Mouse (Mus musculus): ENCODE measurements at regions not wholly inside any gene's neighbourhood (a gene's known extent, or its start where the extent isn't known, plus 50 kb on each side); places are given as distances from the start of the nearest gene placed in this dataset.

DNA sequence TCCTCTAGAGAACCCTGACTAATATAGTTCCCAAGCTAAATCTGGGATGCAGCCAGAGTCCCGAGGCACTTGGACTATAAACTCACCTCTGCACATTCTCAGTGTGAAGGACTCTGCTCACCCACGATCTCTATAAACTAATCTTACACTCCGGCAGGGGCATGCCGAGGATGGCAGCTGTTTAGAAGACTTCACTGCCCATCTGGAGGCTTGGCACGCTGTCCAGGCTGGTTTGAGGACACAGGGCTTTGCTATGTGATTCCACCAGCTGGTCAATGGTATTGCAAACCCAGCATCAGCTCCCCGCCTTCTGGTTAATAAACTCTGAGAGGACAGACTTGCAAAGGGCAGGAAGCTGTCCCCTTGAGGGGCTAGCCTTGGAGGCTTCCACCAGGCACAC, 153.3 kb upstream of the Irx3 start:
- TF ChIP-seq TCF3 (IDR thresholded peaks at IDR 0.05; ENCODE audit: insufficient read length, low read depth) (no peak), POLR2A (IDR thresholded peaks at IDR 0.05; ENCODE audit: insufficient read length, low read depth) (no peak), TCF12 (IDR thresholded peaks at IDR 0.05; ENCODE audit: insufficient read depth, poor library complexity, severe bottlenecking) (peak; percentile 23), E2F4 (IDR thresholded peaks at IDR 0.05; ENCODE audit: insufficient read depth) (no peak), SRF (IDR thresholded peaks at IDR 0.05; ENCODE audit: control insufficient read depth, insufficient read length, low read depth) (no peak), USF1 (IDR thresholded peaks at IDR 0.05; ENCODE audit: low read depth) (no peak), POLR2AphosphoS2 (IDR thresholded peaks at IDR 0.05; ENCODE audit: insufficient read length, low read depth) (no peak), REST (IDR thresholded peaks at IDR 0.05; ENCODE audit: insufficient read depth, insufficient read length) (no peak)
